Comparison of ENCODE assay signal across 18 mouse cellular contexts in the genomic region with DNA sequence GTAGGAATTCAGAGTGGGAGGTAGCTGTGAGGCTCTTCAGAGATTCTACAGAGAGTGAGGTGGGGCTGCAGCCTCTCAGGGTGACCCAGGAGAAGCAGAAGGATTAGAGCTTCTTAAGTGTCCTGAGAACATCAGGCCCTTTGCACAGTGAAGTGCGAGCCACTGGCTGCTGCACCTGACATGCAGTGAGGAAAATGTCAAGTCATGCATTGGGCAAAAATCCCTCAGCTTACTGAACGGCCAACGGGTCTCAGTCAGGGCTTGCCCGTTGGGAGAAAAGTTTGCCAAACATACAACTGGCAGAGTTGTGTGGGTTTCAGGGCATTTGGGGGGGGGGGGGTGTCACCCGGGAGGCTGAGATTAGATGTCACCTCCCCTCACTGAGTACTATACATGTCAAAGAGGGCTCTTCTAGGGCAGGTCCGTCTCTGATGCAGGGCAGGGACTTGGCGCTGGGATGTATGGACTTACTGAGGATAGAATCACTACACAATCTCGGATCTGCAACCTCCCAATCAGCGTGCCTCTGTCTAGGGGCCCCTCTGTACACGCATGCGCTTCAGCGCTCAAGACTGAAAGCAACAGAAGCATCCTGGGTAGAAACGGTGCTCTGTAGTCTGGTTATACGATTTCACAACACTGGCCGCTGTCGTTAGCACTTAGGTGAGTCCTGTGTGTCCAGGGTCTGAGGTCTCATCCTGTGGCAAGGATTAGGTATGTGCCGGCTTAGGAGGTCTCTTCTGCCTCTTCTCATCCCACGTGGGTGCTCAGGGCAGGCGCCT. TPM values are rescaled to one million over a fixed set of nuclear protein-coding genes. Genes with fewer than 3 reads are reported as not detected.
DNase-seq lines count a peak whose midpoint lies in the region; ATAC-seq and TF ChIP-seq lines count a peak whose summit lies in the region.
"Had no signal": no experiment of that assay in that cellular context is flagged by ENCODE, and none has a peak within 500 bp of the region (broad histone marks: within the 10 kb centered on the region; RNA-seq: fewer than 3 reads in every experiment).

No protein-coding gene starts in this region.

- DNase-seq in gastrocnemius, adult 2 months = peak; percentile 42
- DNase-seq in gastrocnemius, postnatal 10 days = no peak
- DNase-seq in neural tube, embryonic 10.5 days (ENCODE audit: extremely low spot score, low spot score) = no peak
- no peak for DNase-seq in retina, embryonic 14.5 days (ENCODE audit: low spot score)
- DNase-seq in heart, postnatal 14 days = no peak
- DNase-seq in adrenal gland, postnatal 14 days = no peak
- DNase-seq: adrenal gland, adult 8-10 months; cerebellum, adult 8-10 months; heart, adult 11 months; liver, postnatal 0 days; lung, postnatal 36 days; thymus, postnatal 25 days had no signal

- H3K4me2 ChIP-seq in neural tube, embryonic 15.5 days = no peak overlapping the region
- H3K4me2 ChIP-seq: limb, embryonic 13.5 days had no signal

- no peaks in the 10 kb centered on the region for H3K27me3 ChIP-seq in neural tube, embryonic 15.5 days (replicated peaks)
- H3K27me3 ChIP-seq: limb, embryonic 13.5 days; Patski had no signal

- H3K4me1 ChIP-seq in neural tube, embryonic 15.5 days = peaks cover 30% of the 10 kb centered on the region

- no peak for TF ChIP-seq CTCF in gastrocnemius, adult 2 months (IDR thresholded peaks at IDR 0.05)

- 79% methylated on average over 19 of the region's 19 CpGs for WGBS in neural tube, embryonic 15.5 days

- H3K9me3 ChIP-seq in neural tube, embryonic 15.5 days (replicated peaks) = no peaks in the 10 kb centered on the region

- H3K27ac ChIP-seq in gastrocnemius, adult 2 months = peak overlapping the region; percentile 51; the same call in 1 of the 2 replicates
- peak overlapping the region; percentile 86; the same call in 1 of the 2 replicates for H3K27ac ChIP-seq in neural tube, embryonic 15.5 days (replicated peaks)
- H3K27ac ChIP-seq: limb, embryonic 13.5 days had no signal

- H3K4me3 ChIP-seq in gastrocnemius, adult 2 months = 0 out of 2 replicates have a peak overlapping the region, but pooled peaks have one; percentile 13
- H3K4me3 ChIP-seq in neural tube, embryonic 15.5 days (replicated peaks) = no peak overlapping the region
- H3K4me3 ChIP-seq: erythroblast, embryonic 14.5 days; limb, embryonic 13.5 days had no signal

- no peaks in the 10 kb centered on the region for H3K36me3 ChIP-seq in neural tube, embryonic 15.5 days
- H3K36me3 ChIP-seq: limb, embryonic 13.5 days had no signal

- intact Hi-C loops in gastrocnemius, adult 2 months (cut with DNase I) = no loop called here
- intact Hi-C loops in heart, postnatal 14 days (cut with DNase I) = no loop called here

- no peak overlapping the region for H3K9ac ChIP-seq in neural tube, embryonic 15.5 days (replicated peaks)
- H3K9ac ChIP-seq: limb, embryonic 13.5 days; liver, postnatal 0 days had no signal

- ATAC-seq in neural tube, embryonic 15.5 days (ENCODE audit: low FRiP score) = no peak
- ATAC-seq in granulocyte monocyte progenitor cell, adult 5-6 weeks (replicated peaks; ENCODE audit: poor library complexity, severe bottlenecking) = peak; percentile 59
- ATAC-seq: inflammation-experienced regulatory T-cells, adult 6 months; liver, postnatal 0 days; Patski had no signal

RNA-seq across cellular contexts. Expression of a gene that starts 22.8 kb away (rescaled TPM):
- 1 to 10 TPM; 5.5 to 9.0 TPM for total RNA-seq in gastrocnemius, adult 2 months (2021)
- 1 to 10 TPM; 5.9 to 6.0 TPM for total RNA-seq in gastrocnemius, postnatal 10 days (2021)
- 3.8 and 9.4 TPM in 2 replicates for polyA plus RNA-seq in neural tube, embryonic 15.5 days (2015; fragmentation: Nextera tagmentation; extraction: Ambion mirVana)
- total RNA-seq in granulocyte monocyte progenitor cell, adult 5-6 weeks (2014; fragmentation: Nextera tagmentation) = 2.5 and 9.6 TPM in 2 replicates
- total RNA-seq in granulocyte monocyte progenitor cell, adult 5-6 weeks (2017) = 2.9 and 8.5 TPM in 2 replicates
- total RNA-seq in heart, postnatal 14 days (2021) = 1 to 10 TPM; 5.3 to 6.8 TPM
- total RNA-seq in adrenal gland, postnatal 14 days (2021) = 14.6 and 21.9 TPM in 2 replicates
